Mouse (Mus musculus): ENCODE measurements at regions not wholly inside any gene's neighbourhood (a gene's known extent, or its start where the extent isn't known, plus 50 kb on each side); places are given as distances from the start of the nearest gene placed in this dataset.

DNA sequence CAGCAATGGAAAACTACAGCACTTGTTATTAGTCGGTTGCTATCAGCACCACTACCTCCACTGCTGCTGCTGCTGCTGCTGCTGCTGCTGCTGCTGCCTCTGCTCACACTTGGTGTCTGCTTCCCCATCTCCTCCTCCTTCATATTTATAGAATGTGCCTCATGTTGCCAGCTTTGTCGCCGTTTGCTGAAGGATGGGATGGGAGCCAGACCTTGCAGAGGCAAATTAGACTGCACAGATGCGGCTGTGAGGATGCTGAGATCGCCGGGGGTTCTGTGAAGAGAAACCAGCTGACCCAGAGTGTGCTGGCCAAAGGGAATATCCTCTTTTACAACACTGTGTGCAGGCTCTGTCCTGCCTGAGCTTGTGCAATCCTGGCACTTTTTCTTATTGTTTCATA, 316.0 kb upstream of the Runx1 start:
- Histone ChIP-seq H3K9ac (replicated peaks; ENCODE audit: low read length) (no peak overlapping the region), H3K9me3 (replicated peaks; ENCODE audit: control insufficient read depth, low read length) (no peaks in the 10 kb centered on the region), H3K27me3 (ENCODE audit: control insufficient read depth, insufficient read depth, low read length) (no peaks in the 10 kb centered on the region), H3K36me3 (replicated peaks; ENCODE audit: control insufficient read depth, insufficient read depth, low read depth, low read length) (no peaks in the 10 kb centered on the region), H3K4me3 (ENCODE audit: low read depth, low read length) (no peak overlapping the region), H3K27ac (replicated peaks; ENCODE audit: low read depth, low read length) (no peak overlapping the region), H3K4me2 (ENCODE audit: low read depth, low read length) (no peak overlapping the region), H3K4me1 (ENCODE audit: control insufficient read depth, insufficient read depth, low read length) (no peaks in the 10 kb centered on the region)
- WGBS = 86% methylated on average over 6 of the region's 6 CpGs
- DNase-seq (ENCODE audit: low spot score) = no peak
- no peak for ATAC-seq (replicated peaks; ENCODE audit: insufficient number of reproducible peaks, low FRiP score, low TSS enrichment, low read depth)

DNA sequence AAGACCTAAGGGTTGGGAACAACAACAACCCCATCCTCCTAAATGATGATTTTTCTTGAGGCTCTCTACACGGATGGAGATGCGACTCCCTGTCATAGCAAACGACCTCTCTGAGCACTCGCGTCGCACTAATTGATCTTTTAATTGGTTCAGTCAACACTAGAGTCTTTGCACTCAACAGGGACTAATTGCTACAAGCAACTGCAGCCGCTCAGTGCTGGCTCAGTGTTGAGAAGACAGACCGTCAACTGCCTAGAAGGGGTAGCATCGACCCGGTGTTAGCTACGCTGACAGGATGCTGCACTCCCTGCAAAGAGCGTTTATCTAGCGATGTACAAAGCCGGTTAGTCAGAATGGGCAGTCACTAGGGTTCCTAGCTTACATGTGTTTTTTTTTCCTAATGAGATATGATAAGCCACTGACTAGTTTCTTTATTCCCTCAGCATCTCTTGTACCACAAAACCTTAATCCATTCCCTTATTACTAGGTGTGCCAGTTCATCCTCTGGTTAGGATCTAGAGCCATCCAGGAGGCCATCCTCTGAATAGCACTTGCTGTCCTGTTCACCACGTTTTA, 314.7 kb upstream of the Runx1 start:
- Histone ChIP-seq H3K4me1 (ENCODE audit: control insufficient read depth, insufficient read depth, low read length) (no peaks in the 10 kb centered on the region), H3K4me3 (ENCODE audit: low read depth, low read length) (no peak overlapping the region), H3K4me2 (ENCODE audit: low read depth, low read length) (no peak overlapping the region), H3K9ac (replicated peaks; ENCODE audit: low read length) (no peak overlapping the region), H3K9me3 (replicated peaks; ENCODE audit: control insufficient read depth, low read length) (no peaks in the 10 kb centered on the region), H3K36me3 (replicated peaks; ENCODE audit: control insufficient read depth, insufficient read depth, low read depth, low read length) (no peaks in the 10 kb centered on the region), H3K27ac (replicated peaks; ENCODE audit: low read depth, low read length) (no peak overlapping the region), H3K27me3 (ENCODE audit: control insufficient read depth, insufficient read depth, low read length) (no peaks in the 10 kb centered on the region)
- ATAC-seq (replicated peaks; ENCODE audit: insufficient number of reproducible peaks, low FRiP score, low TSS enrichment, low read depth) (no peak), DNase-seq (ENCODE audit: low spot score) (no peak)
- WGBS = 45% methylated on average over 15 of the region's 15 CpGs

DNA sequence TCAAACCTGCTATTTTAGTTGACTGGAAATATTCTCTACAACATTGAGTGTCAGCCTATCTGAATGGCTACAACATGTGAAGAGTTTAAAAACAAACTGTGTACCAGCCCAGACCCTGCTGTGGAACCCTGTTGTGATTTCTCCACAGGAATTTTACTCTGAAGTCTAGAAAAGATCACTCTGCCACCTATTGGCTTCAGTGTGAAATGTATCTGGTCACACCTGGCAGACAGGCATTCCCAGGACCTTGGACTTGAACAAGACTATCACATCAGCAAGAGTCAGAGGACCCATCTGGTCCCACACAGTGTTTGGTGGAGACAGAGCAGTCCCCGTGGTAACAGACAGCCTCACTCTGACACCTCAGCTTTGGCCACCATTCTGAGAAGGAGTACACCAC, 311.3 kb upstream of the Runx1 start:
- H3K27ac ChIP-seq (replicated peaks; ENCODE audit: low read depth, low read length) = no peak overlapping the region
- H3K4me2 ChIP-seq (ENCODE audit: low read depth, low read length) = no peak overlapping the region
- 50% methylated on average over 1 of the region's 1 CpGs for WGBS
- H3K9ac ChIP-seq (replicated peaks; ENCODE audit: low read length) = no peak overlapping the region
- no peaks in the 10 kb centered on the region for H3K27me3 ChIP-seq (ENCODE audit: control insufficient read depth, insufficient read depth, low read length)
- DNase-seq (ENCODE audit: low spot score) (peak; percentile 49), ATAC-seq (replicated peaks; ENCODE audit: insufficient number of reproducible peaks, low FRiP score, low TSS enrichment, low read depth) (no peak)
- H3K9me3 ChIP-seq (replicated peaks; ENCODE audit: control insufficient read depth, low read length) = no peaks in the 10 kb centered on the region
- H3K36me3 ChIP-seq (replicated peaks; ENCODE audit: control insufficient read depth, insufficient read depth, low read depth, low read length) = no peaks in the 10 kb centered on the region
- H3K4me3 ChIP-seq (ENCODE audit: low read depth, low read length) = no peak overlapping the region
- no peaks in the 10 kb centered on the region for H3K4me1 ChIP-seq (ENCODE audit: control insufficient read depth, insufficient read depth, low read length)

DNA sequence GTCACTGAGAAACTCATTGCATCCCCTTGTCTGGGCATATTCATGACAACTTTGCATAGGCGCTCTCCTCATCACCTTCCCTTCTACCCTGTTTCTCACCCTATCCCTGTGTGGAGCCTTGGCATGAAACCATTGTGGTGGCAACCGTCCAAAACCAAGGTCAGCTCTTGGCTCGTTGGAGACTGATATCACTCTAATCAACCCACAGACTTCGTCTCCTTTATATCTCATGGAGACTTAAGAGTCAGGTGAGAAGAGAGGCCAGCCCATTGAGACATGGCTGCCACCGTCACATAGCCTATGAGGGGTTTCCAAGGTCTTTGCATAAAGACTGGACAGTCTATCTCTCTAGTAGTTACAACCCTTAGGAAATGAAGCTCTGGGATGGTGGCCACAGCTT, 305.5 kb upstream of the Runx1 start:
- WGBS = 94% methylated on average over 5 of the region's 5 CpGs
- ATAC-seq (replicated peaks; ENCODE audit: insufficient number of reproducible peaks, low FRiP score, low TSS enrichment, low read depth) = no peak

DNA sequence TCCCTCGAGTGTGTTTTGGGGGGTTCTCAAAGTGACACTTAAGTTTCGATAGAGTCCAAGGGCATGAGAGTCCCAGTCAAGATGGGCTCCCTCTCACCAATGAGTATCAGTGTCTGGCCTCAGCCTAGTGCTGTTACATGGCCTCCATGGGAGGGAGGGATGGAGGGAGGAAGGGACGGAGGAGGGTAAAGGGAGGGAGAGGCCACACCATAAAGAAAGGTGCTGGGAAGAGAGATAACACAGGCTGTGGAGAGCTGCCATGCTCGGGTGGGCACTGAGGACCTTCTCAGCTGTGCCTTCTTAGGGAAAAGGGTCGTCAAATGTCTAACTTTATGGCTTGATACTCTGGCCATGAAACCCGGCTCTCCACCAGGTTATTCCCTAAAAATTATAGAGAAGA, 304.7 kb upstream of the Runx1 start:
- Histone ChIP-seq H3K36me3 (replicated peaks; ENCODE audit: control insufficient read depth, insufficient read depth, low read depth, low read length) (no peaks in the 10 kb centered on the region), H3K4me1 (ENCODE audit: control insufficient read depth, insufficient read depth, low read length) (no peaks in the 10 kb centered on the region), H3K9me3 (replicated peaks; ENCODE audit: control insufficient read depth, low read length) (no peaks in the 10 kb centered on the region), H3K27me3 (ENCODE audit: control insufficient read depth, insufficient read depth, low read length) (no peaks in the 10 kb centered on the region), H3K27ac (replicated peaks; ENCODE audit: low read depth, low read length) (no peak overlapping the region), H3K4me3 (ENCODE audit: low read depth, low read length) (no peak overlapping the region), H3K9ac (replicated peaks; ENCODE audit: low read length) (no peak overlapping the region), H3K4me2 (ENCODE audit: low read depth, low read length) (no peak overlapping the region)
- WGBS = 81% methylated on average over 6 of the region's 6 CpGs
- DNase-seq (ENCODE audit: low spot score) (no peak), ATAC-seq (replicated peaks; ENCODE audit: insufficient number of reproducible peaks, low FRiP score, low TSS enrichment, low read depth) (no peak)

More for the DNA sequence above, 305.5 kb upstream of the Runx1 start:
- DNase-seq (ENCODE audit: low spot score) = no peak
- Histone ChIP-seq H3K4me1 (ENCODE audit: control insufficient read depth, insufficient read depth, low read length) (no peaks in the 10 kb centered on the region), H3K9me3 (replicated peaks; ENCODE audit: control insufficient read depth, low read length) (no peaks in the 10 kb centered on the region), H3K4me2 (ENCODE audit: low read depth, low read length) (no peak overlapping the region), H3K36me3 (replicated peaks; ENCODE audit: control insufficient read depth, insufficient read depth, low read depth, low read length) (no peaks in the 10 kb centered on the region), H3K27me3 (ENCODE audit: control insufficient read depth, insufficient read depth, low read length) (no peaks in the 10 kb centered on the region), H3K9ac (replicated peaks; ENCODE audit: low read length) (no peak overlapping the region), H3K4me3 (ENCODE audit: low read depth, low read length) (no peak overlapping the region), H3K27ac (replicated peaks; ENCODE audit: low read depth, low read length) (no peak overlapping the region)

DNA sequence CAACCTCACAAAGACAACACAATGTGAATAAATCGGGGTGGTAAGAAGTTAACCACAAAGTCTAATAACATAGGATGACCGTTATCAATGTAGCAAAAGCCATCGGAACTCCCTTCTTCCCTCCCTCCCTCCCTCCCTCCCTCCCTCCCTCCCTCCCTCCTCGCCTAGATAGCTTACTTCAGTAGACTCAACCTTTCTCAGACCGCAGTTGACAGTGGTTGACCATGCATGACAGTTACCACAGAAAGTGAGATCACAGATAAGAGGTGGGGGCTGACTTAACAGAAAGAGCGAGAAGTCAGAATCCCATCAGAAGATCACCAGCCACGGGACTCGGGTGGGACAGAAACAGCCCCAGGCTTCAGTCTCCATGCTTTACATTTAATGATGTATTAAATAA, 297.8 kb upstream of the Runx1 start:
- no peak for ATAC-seq (replicated peaks; ENCODE audit: insufficient number of reproducible peaks, low FRiP score, low TSS enrichment, low read depth)
- no peaks in the 10 kb centered on the region for H3K36me3 ChIP-seq (replicated peaks; ENCODE audit: control insufficient read depth, insufficient read depth, low read depth, low read length)
- H3K27ac ChIP-seq (replicated peaks; ENCODE audit: low read depth, low read length) = no peak overlapping the region
- H3K4me1 ChIP-seq (ENCODE audit: control insufficient read depth, insufficient read depth, low read length) = no peaks in the 10 kb centered on the region
- H3K9me3 ChIP-seq (replicated peaks; ENCODE audit: control insufficient read depth, low read length) = no peaks in the 10 kb centered on the region
- H3K9ac ChIP-seq (replicated peaks; ENCODE audit: low read length) = no peak overlapping the region
- DNase-seq (ENCODE audit: low spot score) = no peak
- WGBS = 71% methylated on average over 8 of the region's 8 CpGs
- H3K4me2 ChIP-seq (ENCODE audit: low read depth, low read length) = no peak overlapping the region
- no peak overlapping the region for H3K4me3 ChIP-seq (ENCODE audit: low read depth, low read length)
- no peaks in the 10 kb centered on the region for H3K27me3 ChIP-seq (ENCODE audit: control insufficient read depth, insufficient read depth, low read length)

DNA sequence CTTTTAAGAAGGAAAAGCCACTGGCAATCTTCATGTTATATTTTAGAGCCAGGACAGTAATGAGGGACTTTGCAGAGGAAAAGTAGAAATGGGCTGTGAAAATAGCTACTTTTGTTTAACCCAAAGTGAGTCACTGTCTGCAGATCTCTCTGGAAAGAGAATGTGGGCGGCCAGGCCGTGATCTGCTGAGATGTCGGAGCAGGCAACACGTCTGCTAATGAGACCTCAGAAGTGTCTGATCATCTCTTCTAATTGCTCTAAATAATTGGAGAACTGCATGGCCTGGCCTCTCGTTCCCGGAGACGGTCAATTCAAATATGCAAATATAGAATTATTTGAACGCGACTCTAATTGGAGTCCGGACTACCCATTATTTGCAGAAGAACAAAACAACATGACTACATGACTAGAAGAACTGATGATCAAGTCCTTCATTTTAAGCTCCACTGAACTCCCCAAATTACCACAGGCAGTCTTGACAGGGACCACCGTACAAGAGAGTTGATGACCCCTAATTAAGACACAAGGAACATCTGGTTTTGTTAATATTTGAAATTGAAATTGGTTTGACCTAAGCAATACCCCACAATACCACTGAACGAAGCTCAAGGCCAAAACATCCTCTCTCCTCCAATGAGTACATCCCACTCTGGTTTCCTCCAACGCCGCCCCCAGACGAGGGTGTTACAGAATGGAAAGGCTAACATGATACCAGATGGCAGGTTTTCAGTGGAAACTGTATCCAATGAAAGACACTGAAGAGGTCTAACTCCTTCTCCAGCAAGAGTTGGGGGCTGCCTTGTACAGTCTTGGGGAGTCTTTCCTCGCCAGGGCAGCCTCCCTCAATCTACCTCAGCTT, 290.4 kb upstream of the Runx1 start:
- no peak overlapping the region for H3K9ac ChIP-seq (replicated peaks; ENCODE audit: low read length)
- H3K4me2 ChIP-seq (ENCODE audit: low read depth, low read length) = no peak overlapping the region
- no peak overlapping the region for H3K4me3 ChIP-seq (ENCODE audit: low read depth, low read length)
- H3K27ac ChIP-seq (replicated peaks; ENCODE audit: low read depth, low read length) = no peak overlapping the region
- H3K27me3 ChIP-seq (ENCODE audit: control insufficient read depth, insufficient read depth, low read length) = no peaks in the 10 kb centered on the region
- no peaks in the 10 kb centered on the region for H3K36me3 ChIP-seq (replicated peaks; ENCODE audit: control insufficient read depth, insufficient read depth, low read depth, low read length)
- DNase-seq (ENCODE audit: low spot score) (no peak), ATAC-seq (replicated peaks; ENCODE audit: insufficient number of reproducible peaks, low FRiP score, low TSS enrichment, low read depth) (no peak)
- WGBS = 72% methylated on average over 16 of the region's 16 CpGs
- no peaks in the 10 kb centered on the region for H3K9me3 ChIP-seq (replicated peaks; ENCODE audit: control insufficient read depth, low read length)
- H3K4me1 ChIP-seq (ENCODE audit: control insufficient read depth, insufficient read depth, low read length) = no peaks in the 10 kb centered on the region

DNA sequence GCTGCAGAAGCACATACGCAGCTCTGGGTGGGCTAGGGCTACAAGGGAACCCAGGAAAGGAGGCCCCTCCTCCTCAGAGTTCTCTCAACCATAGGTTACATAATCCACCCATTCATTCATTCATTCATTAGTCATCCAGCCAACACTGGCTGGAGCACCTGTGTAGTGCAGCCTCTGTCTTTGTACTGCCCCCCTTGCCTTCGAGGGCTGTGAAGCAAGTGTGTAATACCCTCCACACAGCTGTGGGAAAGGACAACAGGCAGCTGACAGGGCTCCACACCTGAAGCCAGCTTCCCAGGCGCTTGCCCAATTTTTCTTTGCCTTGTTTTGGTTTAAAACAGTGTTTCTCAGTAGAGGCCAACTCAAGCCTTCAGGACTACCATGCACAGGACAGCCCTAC, 285.0 kb upstream of the Runx1 start:
- no peak overlapping the region for H3K4me3 ChIP-seq (ENCODE audit: low read depth, low read length)
- WGBS = 78% methylated on average over 3 of the region's 3 CpGs
- H3K9ac ChIP-seq (replicated peaks; ENCODE audit: low read length) = no peak overlapping the region
- no peak overlapping the region for H3K27ac ChIP-seq (replicated peaks; ENCODE audit: low read depth, low read length)
- no peak for DNase-seq (ENCODE audit: low spot score)
- no peaks in the 10 kb centered on the region for H3K36me3 ChIP-seq (replicated peaks; ENCODE audit: control insufficient read depth, insufficient read depth, low read depth, low read length)
- no peaks in the 10 kb centered on the region for H3K9me3 ChIP-seq (replicated peaks; ENCODE audit: control insufficient read depth, low read length)
- no peak overlapping the region for H3K4me2 ChIP-seq (ENCODE audit: low read depth, low read length)
- no peaks in the 10 kb centered on the region for H3K27me3 ChIP-seq (ENCODE audit: control insufficient read depth, insufficient read depth, low read length)
- H3K4me1 ChIP-seq (ENCODE audit: control insufficient read depth, insufficient read depth, low read length) = no peaks in the 10 kb centered on the region
- ATAC-seq (replicated peaks; ENCODE audit: insufficient number of reproducible peaks, low FRiP score, low TSS enrichment, low read depth) = no peak
